In genomic region chr17:64065243-64065642, GRCm38 (mm10) we compare ENCODE assay signal across 16 mouse cellular contexts.
"Had no signal": no experiment of that assay in that cellular context is flagged by ENCODE, and none has a peak within 500 bp of the region (broad histone marks: within the 10 kb centered on the region; RNA-seq: fewer than 3 reads in every experiment).

No protein-coding gene starts in this region.

- H3K9me3 ChIP-seq: lung, embryonic 15.5 days; midbrain, embryonic 13.5 days; midbrain, embryonic 15.5 days; neural tube, embryonic 12.5 days; stomach, embryonic 15.5 days had no signal

- H3K4me1 ChIP-seq: lung, embryonic 15.5 days; midbrain, embryonic 15.5 days; neural tube, embryonic 12.5 days; stomach, embryonic 15.5 days had no signal

- H3K27me3 ChIP-seq: lung, embryonic 15.5 days; midbrain, embryonic 13.5 days; midbrain, embryonic 15.5 days; neural tube, embryonic 12.5 days; stomach, embryonic 15.5 days had no signal

- H3K36me3 ChIP-seq: lung, embryonic 15.5 days; midbrain, embryonic 13.5 days; midbrain, embryonic 15.5 days; neural tube, embryonic 12.5 days; stomach, embryonic 15.5 days had no signal

- ATAC-seq: lung, postnatal 0 days; midbrain, embryonic 13.5 days; midbrain, embryonic 15.5 days had no signal

- H3K27ac ChIP-seq: lung, embryonic 15.5 days; macrophage; midbrain, embryonic 13.5 days; midbrain, embryonic 15.5 days; neural tube, embryonic 12.5 days; stomach, embryonic 15.5 days; stomach, postnatal 0 days had no signal

- H3K4me3 ChIP-seq: lung, embryonic 15.5 days; midbrain, embryonic 13.5 days; midbrain, embryonic 15.5 days; neural tube, embryonic 12.5 days; stomach, embryonic 15.5 days had no signal

- DNase-seq: lung, adult 2 months; lung, postnatal 14 days; lung, postnatal 36 days; right cerebral cortex, postnatal 14 days; thymus, adult 2 months; thymus, postnatal 25 days; thymus, postnatal 4 days had no signal

- H3K4me2 ChIP-seq: lung, embryonic 15.5 days; midbrain, embryonic 11.5 days; midbrain, embryonic 13.5 days; midbrain, embryonic 15.5 days; neural tube, embryonic 12.5 days; stomach, embryonic 15.5 days had no signal

- H3K9ac ChIP-seq: lung, embryonic 15.5 days; midbrain, embryonic 13.5 days; midbrain, embryonic 15.5 days; neural tube, embryonic 12.5 days; stomach, embryonic 15.5 days had no signal
